Mouse (Mus musculus): ENCODE data around the gene Kcnip1. TPM values are rescaled to one million over a fixed set of nuclear protein-coding genes. Genes with fewer than 3 reads are reported as not detected.
A peak's percentile ranks its signal among the peaks of the same experiment; 100 is the strongest.

Gene Kcnip1
- polyA plus RNA-seq, 1 experiment from 2014 or later = 61.8 TPM

GRCm38 (mm10) chr11:33967708-33968107 lies 25.2 kb downstream of the Kcnip1 start:
- H3K36me3 ChIP-seq (ENCODE audit: control insufficient read depth, insufficient read depth) = no peaks in the 10 kb centered on the region
- no peak for ATAC-seq

GRCm38 (mm10) chr11:33965380-33965779 lies 27.6 kb downstream of the Kcnip1 start:
- no peak overlapping the region for H3K4me3 ChIP-seq (replicated peaks; ENCODE audit: low read length)
- 69% methylated on average over 2 of the region's 2 CpGs for WGBS
- no peaks in the 10 kb centered on the region for H3K36me3 ChIP-seq (ENCODE audit: control insufficient read depth, insufficient read depth)
- H3K4me2 ChIP-seq (ENCODE audit: low read length) = no peak overlapping the region
- no peaks in the 10 kb centered on the region for H3K27me3 ChIP-seq (replicated peaks; ENCODE audit: control insufficient read depth, insufficient read depth, low read length)
- ATAC-seq = no peak
- H3K9ac ChIP-seq (replicated peaks; ENCODE audit: low read depth, low read length) = no peak overlapping the region
- H3K27ac ChIP-seq (ENCODE audit: low read length) = no peak overlapping the region
- H3K9me3 ChIP-seq (ENCODE audit: control insufficient read depth, low read length) = no peaks in the 10 kb centered on the region
- peaks cover 5% of the 10 kb centered on the region; the same call in 1 of the 2 replicates for H3K4me1 ChIP-seq (replicated peaks; ENCODE audit: control insufficient read depth, insufficient read depth, low read length)

More at GRCm38 (mm10) chr11:33967708-33968107, 25.2 kb downstream of the Kcnip1 start:
- Histone ChIP-seq H3K27ac (ENCODE audit: low read length) (no peak overlapping the region), H3K4me1 (replicated peaks; ENCODE audit: control insufficient read depth, insufficient read depth, low read length) (peaks cover 5% of the 10 kb centered on the region; the same call in 1 of the 2 replicates), H3K9me3 (ENCODE audit: control insufficient read depth, low read length) (no peaks in the 10 kb centered on the region), H3K9ac (replicated peaks; ENCODE audit: low read depth, low read length) (no peak overlapping the region), H3K4me2 (ENCODE audit: low read length) (no peak overlapping the region), H3K4me3 (replicated peaks; ENCODE audit: low read length) (no peak overlapping the region), H3K27me3 (replicated peaks; ENCODE audit: control insufficient read depth, insufficient read depth, low read length) (no peaks in the 10 kb centered on the region)
- 84% methylated on average over 4 of the region's 4 CpGs for WGBS

GRCm38 (mm10) chr11:33962688-33963407 lies 30.1 kb downstream of the Kcnip1 start, which contains the start of gene Kcnmb1:
Gene Kcnmb1 (plus strand): TSS chr11:33963013.
- H3K4me1 ChIP-seq (replicated peaks; ENCODE audit: control insufficient read depth, insufficient read depth, low read length) = peaks cover 5% of the 10 kb centered on the region; the same call in 1 of the 2 replicates
- 0 out of 2 replicates have a peak, but pooled peaks have one; percentile 47 for ATAC-seq
- H3K4me3 ChIP-seq (replicated peaks; ENCODE audit: low read length) = no peak within 1 kb of the TSS
- no peak within 1 kb of the TSS for H3K27ac ChIP-seq (ENCODE audit: low read length)
- 47% methylated on average over 6 of the region's 6 CpGs for WGBS
- no peaks in the 10 kb centered on the region for H3K27me3 ChIP-seq (replicated peaks; ENCODE audit: control insufficient read depth, insufficient read depth, low read length)
- H3K9me3 ChIP-seq (ENCODE audit: control insufficient read depth, low read length) = no peaks in the 10 kb centered on the region
- no peak within 1 kb of the TSS for H3K9ac ChIP-seq (replicated peaks; ENCODE audit: low read depth, low read length)
- no peaks in the 10 kb centered on the region for H3K36me3 ChIP-seq (ENCODE audit: control insufficient read depth, insufficient read depth)
- no peak within 1 kb of the TSS for H3K4me2 ChIP-seq (ENCODE audit: low read length)

- peaks cover 5% of the 10 kb centered on the region; the same call in 1 of the 2 replicates for H3K4me1 ChIP-seq (replicated peaks; ENCODE audit: control insufficient read depth, insufficient read depth, low read length)
- no peak overlapping the region for H3K9ac ChIP-seq (replicated peaks; ENCODE audit: low read depth, low read length)
- H3K36me3 ChIP-seq (ENCODE audit: control insufficient read depth, insufficient read depth) = no peaks in the 10 kb centered on the region
- no peak overlapping the region for H3K4me3 ChIP-seq (replicated peaks; ENCODE audit: low read length)
- H3K4me2 ChIP-seq (ENCODE audit: low read length) = no peak overlapping the region
- H3K9me3 ChIP-seq (ENCODE audit: control insufficient read depth, low read length) = no peaks in the 10 kb centered on the region
- H3K27ac ChIP-seq (ENCODE audit: low read length) = no peak overlapping the region
- WGBS = 51% methylated on average over 6 of the region's 7 CpGs
- no peaks in the 10 kb centered on the region for H3K27me3 ChIP-seq (replicated peaks; ENCODE audit: control insufficient read depth, insufficient read depth, low read length)
- no peak for ATAC-seq
Measured at GRCm38 (mm10) chr11:33962178-33962577, 30.8 kb downstream of the Kcnip1 start.

- no peak for ATAC-seq
- Histone ChIP-seq H3K9me3 (ENCODE audit: control insufficient read depth, low read length) (no peaks in the 10 kb centered on the region), H3K27me3 (replicated peaks; ENCODE audit: control insufficient read depth, insufficient read depth, low read length) (no peaks in the 10 kb centered on the region), H3K4me2 (ENCODE audit: low read length) (no peak overlapping the region), H3K4me3 (replicated peaks; ENCODE audit: low read length) (no peak overlapping the region), H3K36me3 (ENCODE audit: control insufficient read depth, insufficient read depth) (no peaks in the 10 kb centered on the region), H3K27ac (ENCODE audit: low read length) (no peak overlapping the region), H3K9ac (replicated peaks; ENCODE audit: low read depth, low read length) (no peak overlapping the region), H3K4me1 (replicated peaks; ENCODE audit: control insufficient read depth, insufficient read depth, low read length) (peaks cover 5% of the 10 kb centered on the region; the same call in 1 of the 2 replicates)
- 85% methylated on average over 8 of the region's 8 CpGs for WGBS
Measured at GRCm38 (mm10) chr11:33958713-33959112, 34.2 kb downstream of the Kcnip1 start.

GRCm38 (mm10) chr11:33957595-33957994 lies 35.4 kb downstream of the Kcnip1 start:
- H3K9me3 ChIP-seq (ENCODE audit: control insufficient read depth, low read length) = no peaks in the 10 kb centered on the region
- no peak for ATAC-seq
- H3K4me1 ChIP-seq (replicated peaks; ENCODE audit: control insufficient read depth, insufficient read depth, low read length) = no peaks in the 10 kb centered on the region
- H3K4me2 ChIP-seq (ENCODE audit: low read length) = no peak overlapping the region
- H3K27ac ChIP-seq (ENCODE audit: low read length) = no peak overlapping the region
- WGBS = 80% methylated on average over 6 of the region's 6 CpGs
- H3K27me3 ChIP-seq (replicated peaks; ENCODE audit: control insufficient read depth, insufficient read depth, low read length) = no peaks in the 10 kb centered on the region
- H3K36me3 ChIP-seq (ENCODE audit: control insufficient read depth, insufficient read depth) = no peaks in the 10 kb centered on the region
- no peak overlapping the region for H3K9ac ChIP-seq (replicated peaks; ENCODE audit: low read depth, low read length)
- no peak overlapping the region for H3K4me3 ChIP-seq (replicated peaks; ENCODE audit: low read length)

GRCm38 (mm10) chr11:33956623-33957022 lies 36.3 kb downstream of the Kcnip1 start:
- ATAC-seq = no peak

GRCm38 (mm10) chr11:33955982-33956381 lies 37.0 kb downstream of the Kcnip1 start:
- no peaks in the 10 kb centered on the region for H3K4me1 ChIP-seq (replicated peaks; ENCODE audit: control insufficient read depth, insufficient read depth, low read length)
- H3K27me3 ChIP-seq (replicated peaks; ENCODE audit: control insufficient read depth, insufficient read depth, low read length) = no peaks in the 10 kb centered on the region
- H3K4me3 ChIP-seq (replicated peaks; ENCODE audit: low read length) = no peak overlapping the region
- H3K9ac ChIP-seq (replicated peaks; ENCODE audit: low read depth, low read length) = no peak overlapping the region
- no peak for ATAC-seq
- 66% methylated on average over 4 of the region's 4 CpGs for WGBS
- H3K36me3 ChIP-seq (ENCODE audit: control insufficient read depth, insufficient read depth) = no peaks in the 10 kb centered on the region
- H3K27ac ChIP-seq (ENCODE audit: low read length) = no peak overlapping the region
- H3K9me3 ChIP-seq (ENCODE audit: control insufficient read depth, low read length) = no peaks in the 10 kb centered on the region
- no peak overlapping the region for H3K4me2 ChIP-seq (ENCODE audit: low read length)

More at GRCm38 (mm10) chr11:33956623-33957022, 36.3 kb downstream of the Kcnip1 start:
- WGBS = 84% methylated on average over 5 of the region's 5 CpGs
- Histone ChIP-seq H3K27me3 (replicated peaks; ENCODE audit: control insufficient read depth, insufficient read depth, low read length) (no peaks in the 10 kb centered on the region), H3K36me3 (ENCODE audit: control insufficient read depth, insufficient read depth) (no peaks in the 10 kb centered on the region), H3K9ac (replicated peaks; ENCODE audit: low read depth, low read length) (no peak overlapping the region), H3K27ac (ENCODE audit: low read length) (no peak overlapping the region), H3K4me2 (ENCODE audit: low read length) (no peak overlapping the region), H3K4me1 (replicated peaks; ENCODE audit: control insufficient read depth, insufficient read depth, low read length) (no peaks in the 10 kb centered on the region), H3K9me3 (ENCODE audit: control insufficient read depth, low read length) (no peaks in the 10 kb centered on the region), H3K4me3 (replicated peaks; ENCODE audit: low read length) (no peak overlapping the region)

GRCm38 (mm10) chr11:33951684-33952625 lies 41.0 kb downstream of the Kcnip1 start:
- H3K27ac ChIP-seq (ENCODE audit: low read length) = no peak overlapping the region
- H3K4me3 ChIP-seq (replicated peaks; ENCODE audit: low read length) = no peak overlapping the region
- no peaks in the 10 kb centered on the region for H3K9me3 ChIP-seq (ENCODE audit: control insufficient read depth, low read length)
- 82% methylated on average over 8 of the region's 8 CpGs for WGBS
- H3K36me3 ChIP-seq (ENCODE audit: control insufficient read depth, insufficient read depth) = no peaks in the 10 kb centered on the region
- no peak for ATAC-seq
- H3K9ac ChIP-seq (replicated peaks; ENCODE audit: low read depth, low read length) = no peak overlapping the region
- H3K27me3 ChIP-seq (replicated peaks; ENCODE audit: control insufficient read depth, insufficient read depth, low read length) = no peaks in the 10 kb centered on the region
- no peak overlapping the region for H3K4me2 ChIP-seq (ENCODE audit: low read length)
- H3K4me1 ChIP-seq (replicated peaks; ENCODE audit: control insufficient read depth, insufficient read depth, low read length) = no peaks in the 10 kb centered on the region
